Mouse (Mus musculus) C2C12 (cell line): ENCODE data around the gene Psmc3.

Experiments used
- CTCF ChIP-seq: IDR thresholded peaks from one replicate; pipeline ENCODE4 v1.5.1; 2011; ENCODE audit not compliant: control insufficient read depth, insufficient read depth, insufficient read length
- FOSL1 ChIP-seq: IDR thresholded peaks from one replicate; pipeline ENCODE4 v1.8.0; 2011; ENCODE audit warnings: mild to moderate bottlenecking, low read length; ENCODE audit not compliant: poor library complexity, insufficient read depth, severe bottlenecking
- MAX ChIP-seq: IDR thresholded peaks from one replicate; pipeline ENCODE4 v1.6.1; 2011; ENCODE audit warnings: mild to moderate bottlenecking, control low read depth
- USF1 ChIP-seq: IDR thresholded peaks from one replicate; pipeline ENCODE4 v1.6.1; 2011; ENCODE audit warnings: low read depth, mild to moderate bottlenecking, control low read depth, moderate library complexity

DNA sequence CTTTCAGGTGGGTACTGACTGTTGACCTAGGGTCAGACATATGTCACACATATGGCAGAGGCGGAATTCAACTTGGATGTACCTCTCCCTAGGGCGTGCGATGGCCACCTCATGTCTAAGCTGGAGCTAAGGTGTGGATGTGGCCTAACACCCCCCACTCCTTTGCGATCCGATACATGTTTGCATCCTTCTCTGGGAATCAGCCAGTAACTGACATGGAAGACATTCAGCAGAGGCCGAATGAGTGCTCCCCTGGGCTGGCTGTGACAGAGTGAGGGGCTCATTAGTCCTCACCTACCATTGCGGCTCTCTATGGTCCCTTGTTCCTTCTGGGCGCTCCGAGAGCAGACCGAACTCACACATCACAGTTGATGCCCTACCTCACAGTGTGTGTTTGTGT lies 17.2 kb downstream of the Psmc3 start:
- TF ChIP-seq CTCF (no peak), FOSL1 (no peak), USF1 (no peak), MAX (no peak)
